Mouse (Mus musculus): ENCODE data around the gene Pdap1. TPM values are rescaled to one million over a fixed set of nuclear protein-coding genes. Genes with fewer than 3 reads are reported as not detected.

Pdap1 gene
- total RNA-seq, 1 experiment = 108 TPM

- TF ChIP-seq CHD2 (IDR thresholded peaks at IDR 0.05; ENCODE audit: low read depth, low read length) (no peak), ZNF384 (IDR thresholded peaks at IDR 0.05; ENCODE audit: low read depth, low read length) (no peak), MAFK (IDR thresholded peaks at IDR 0.05; ENCODE audit: insufficient read depth, low read depth, low read length) (no peak), HCFC1 (IDR thresholded peaks at IDR 0.05; ENCODE audit: borderline replicate concordance, insufficient read depth, low read length) (no peak), ZC3H11A (IDR thresholded peaks at IDR 0.05; ENCODE audit: borderline replicate concordance, low read depth, low read length) (no peak)
- in situ Hi-C loops (cut with MboI; ENCODE audit: low sequenced_read_pairs in 2 of 2, unreplicated experiment in 2 of 2) = no loop called here
- DNase-seq (ENCODE audit: low read depth, low spot score) = no peak
- Histone ChIP-seq H3K9ac (ENCODE audit: insufficient read depth, low read depth, low read length, poor library complexity, severe bottlenecking) (peak overlapping the region; percentile 97), H3K4me1 (ENCODE audit: control insufficient read depth in 2 of 2, insufficient read depth in 2 of 2, low read length in 2 of 2, poor library complexity in 1 of 2) (peaks cover 2 to 6% of the 10 kb centered on the region in 2 experiments; a peak in 2 of 4 replicates), H3K4me3 (ENCODE audit: insufficient read depth in 1 of 2, low read depth in 1 of 2, low read length in 2 of 2, poor library complexity in 1 of 2, severe bottlenecking in 1 of 2) (peak overlapping the region; percentile 93 to 100), H3K27ac (ENCODE audit: insufficient read depth, low read depth, low read length, poor library complexity, severe bottlenecking) (peak overlapping the region; percentile 74), H3K36me3 (ENCODE audit: control insufficient read depth, insufficient read depth, low read length, poor library complexity, severe bottlenecking) (peaks cover 18% of the 10 kb centered on the region), H3K9me3 (ENCODE audit: control insufficient read depth, insufficient read depth, low read depth, low read length) (no peaks in the 10 kb centered on the region)
Measured at GRCm38 (mm10) chr5:145167306-145167661, 27.2 kb upstream of the Pdap1 start.

- peaks cover 14% of the 10 kb centered on the region for H3K36me3 ChIP-seq (ENCODE audit: control insufficient read depth, insufficient read depth, low read length, poor library complexity, severe bottlenecking)
- no peaks in the 10 kb centered on the region for H3K9me3 ChIP-seq (ENCODE audit: control insufficient read depth, insufficient read depth, low read depth, low read length)
- DNase-seq (ENCODE audit: low read depth, low spot score) = peak; percentile 99
- H3K27ac ChIP-seq (ENCODE audit: insufficient read depth, low read depth, low read length, poor library complexity, severe bottlenecking) = peak within 1 kb of the TSS; percentile 74
- TF ChIP-seq HCFC1 (IDR thresholded peaks at IDR 0.05; ENCODE audit: borderline replicate concordance, insufficient read depth, low read length) (peak; percentile 83), ZNF384 (IDR thresholded peaks at IDR 0.05; ENCODE audit: low read depth, low read length) (no peak)
- in situ Hi-C loops (cut with MboI; ENCODE audit: low sequenced_read_pairs in 2 of 2, unreplicated experiment in 2 of 2) = no loop called here
- peak within 1 kb of the TSS; percentile 97 for H3K9ac ChIP-seq (ENCODE audit: insufficient read depth, low read depth, low read length, poor library complexity, severe bottlenecking)
- peak within 1 kb of the TSS; percentile 93 to 100 for H3K4me3 ChIP-seq (ENCODE audit: insufficient read depth in 1 of 2, low read depth in 1 of 2, low read length in 2 of 2, poor library complexity in 1 of 2, severe bottlenecking in 1 of 2)
- H3K4me1 ChIP-seq (ENCODE audit: control insufficient read depth in 2 of 2, insufficient read depth in 2 of 2, low read length in 2 of 2, poor library complexity in 1 of 2) = peaks cover 2 to 6% of the 10 kb centered on the region in 2 experiments; a peak in 2 of 4 replicates
Measured at GRCm38 (mm10) chr5:145166536-145167305, 26.7 kb upstream of the Pdap1 start, which contains the start of the genes Ptcd1 and Cpsf4. Gene Ptcd1, minus strand, starts transcription at chr5:145167108. Gene Cpsf4, plus strand, starts transcription at chr5:145167213.

- Histone ChIP-seq H3K4me3 (ENCODE audit: insufficient read depth in 1 of 2, low read depth in 1 of 2, low read length in 2 of 2, poor library complexity in 1 of 2, severe bottlenecking in 1 of 2) (peak overlapping the region; percentile 33 to 56), H3K9ac (ENCODE audit: insufficient read depth, low read depth, low read length, poor library complexity, severe bottlenecking) (peak overlapping the region; percentile 46), H3K4me1 (ENCODE audit: control insufficient read depth in 2 of 2, insufficient read depth in 2 of 2, low read length in 2 of 2, poor library complexity in 1 of 2) (peaks cover 2 to 6% of the 10 kb centered on the region in 2 experiments; a peak in 2 of 4 replicates), H3K9me3 (ENCODE audit: control insufficient read depth, insufficient read depth, low read depth, low read length) (no peaks in the 10 kb centered on the region), H3K27ac (ENCODE audit: insufficient read depth, low read depth, low read length, poor library complexity, severe bottlenecking) (no peak overlapping the region), H3K36me3 (ENCODE audit: control insufficient read depth, insufficient read depth, low read length, poor library complexity, severe bottlenecking) (peaks cover 14% of the 10 kb centered on the region)
- DNase-seq (ENCODE audit: low read depth, low spot score) = no peak
- TF ChIP-seq CHD2 (IDR thresholded peaks at IDR 0.05; ENCODE audit: low read depth, low read length) (no peak), HCFC1 (IDR thresholded peaks at IDR 0.05; ENCODE audit: borderline replicate concordance, insufficient read depth, low read length) (no peak), ZNF384 (IDR thresholded peaks at IDR 0.05; ENCODE audit: low read depth, low read length) (no peak), ZC3H11A (IDR thresholded peaks at IDR 0.05; ENCODE audit: borderline replicate concordance, low read depth, low read length) (no peak), MAFK (IDR thresholded peaks at IDR 0.05; ENCODE audit: insufficient read depth, low read depth, low read length) (no peak)
- in situ Hi-C loops (cut with MboI; ENCODE audit: low sequenced_read_pairs in 2 of 2, unreplicated experiment in 2 of 2) = no loop called here
Measured at GRCm38 (mm10) chr5:145165184-145165583, 25.1 kb upstream of the Pdap1 start.

- peak overlapping the region; percentile 33 to 56 for H3K4me3 ChIP-seq (ENCODE audit: insufficient read depth in 1 of 2, low read depth in 1 of 2, low read length in 2 of 2, poor library complexity in 1 of 2, severe bottlenecking in 1 of 2)
- DNase-seq (ENCODE audit: low read depth, low spot score) = no peak
- peaks cover 14% of the 10 kb centered on the region for H3K36me3 ChIP-seq (ENCODE audit: control insufficient read depth, insufficient read depth, low read length, poor library complexity, severe bottlenecking)
- H3K9me3 ChIP-seq (ENCODE audit: control insufficient read depth, insufficient read depth, low read depth, low read length) = no peaks in the 10 kb centered on the region
- H3K27ac ChIP-seq (ENCODE audit: insufficient read depth, low read depth, low read length, poor library complexity, severe bottlenecking) = 0 out of 2 replicates have a peak overlapping the region, but pooled peaks have one; percentile 15
- H3K9ac ChIP-seq (ENCODE audit: insufficient read depth, low read depth, low read length, poor library complexity, severe bottlenecking) = peak overlapping the region; percentile 46
- TF ChIP-seq ZC3H11A (IDR thresholded peaks at IDR 0.05; ENCODE audit: borderline replicate concordance, low read depth, low read length) (no peak), CHD2 (IDR thresholded peaks at IDR 0.05; ENCODE audit: low read depth, low read length) (no peak), MAFK (IDR thresholded peaks at IDR 0.05; ENCODE audit: insufficient read depth, low read depth, low read length) (no peak), ZNF384 (IDR thresholded peaks at IDR 0.05; ENCODE audit: low read depth, low read length) (no peak), HCFC1 (IDR thresholded peaks at IDR 0.05; ENCODE audit: borderline replicate concordance, insufficient read depth, low read length) (no peak)
- in situ Hi-C loops (cut with MboI; ENCODE audit: low sequenced_read_pairs in 2 of 2, unreplicated experiment in 2 of 2) = no loop called here
- H3K4me1 ChIP-seq (ENCODE audit: control insufficient read depth in 2 of 2, insufficient read depth in 2 of 2, low read length in 2 of 2, poor library complexity in 1 of 2) = peaks cover 2 to 6% of the 10 kb centered on the region in 2 experiments; a peak in 2 of 4 replicates
Measured at GRCm38 (mm10) chr5:145164710-145165109, 24.7 kb upstream of the Pdap1 start.

Data from ES-E14 (cell line).